Mouse (Mus musculus) cortical plate, adult 2 months (tissue): Measurements from ENCODE around the gene Inafm1.

Source experiments
- CTCF ChIP-seq: fragments of 200-500 bp; IDR thresholded peaks from 2 replicates; pipeline ENCODE4 v1.5.1; 2011; ENCODE audit warnings: mild to moderate bottlenecking, control low read depth, low read length; ENCODE audit not compliant: insufficient read depth; ENCODE audit errors: extremely low read depth
- POLR2A ChIP-seq: fragments of 200-500 bp; IDR thresholded peaks from 2 replicates; pipeline ENCODE4 v1.6.1; 2011; ENCODE audit warnings: mild to moderate bottlenecking, low read length, control low read depth; ENCODE audit not compliant: insufficient read depth; ENCODE audit errors: extremely low read depth

DNA sequence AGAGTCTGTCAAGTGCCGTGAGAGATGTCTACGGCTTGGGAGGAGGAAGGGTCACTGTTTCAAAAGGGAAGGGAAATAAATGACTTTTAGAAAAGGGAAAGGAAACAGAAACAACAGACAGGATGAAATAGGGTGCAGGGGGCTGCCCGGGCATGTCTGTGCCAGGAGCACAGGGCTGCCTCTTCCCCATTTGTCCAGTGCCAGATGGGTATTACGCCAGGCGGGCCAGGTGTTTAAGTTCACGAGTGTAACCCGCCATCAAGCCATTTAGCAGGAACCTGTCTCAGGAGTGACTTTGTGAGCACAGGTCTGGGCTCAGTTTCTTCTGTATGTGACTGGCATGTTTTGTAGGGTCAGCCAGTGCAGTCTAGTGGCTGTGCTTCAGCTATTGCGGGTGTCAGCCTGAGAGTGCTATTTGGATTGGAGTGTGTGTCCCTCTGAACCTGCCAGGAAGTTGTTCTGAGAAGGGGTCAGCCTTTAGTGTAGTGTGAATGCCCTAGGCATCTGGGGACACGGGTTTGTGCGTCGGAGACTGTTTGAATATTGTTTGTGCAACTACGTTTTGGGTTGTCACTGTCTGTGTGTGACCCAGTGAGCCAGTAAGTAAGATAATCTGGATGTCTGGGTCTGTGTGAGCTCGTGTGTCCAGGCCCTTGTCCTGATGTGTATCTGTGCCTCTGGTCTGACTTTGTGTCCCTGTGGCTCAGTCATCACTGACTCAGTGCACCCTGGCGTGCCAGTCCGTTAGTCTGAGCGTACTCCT, 35.3 kb upstream of the Inafm1 start:
- no peak for TF ChIP-seq CTCF
- no peak for TF ChIP-seq POLR2A
